Mouse (Mus musculus) CD8-positive naive resting alpha-beta T cell, adult 57 days (primary cell): ENCODE data around the gene Leng9. TPM values are rescaled to one million over a fixed set of nuclear protein-coding genes. Genes with fewer than 3 reads are reported as not detected.

Experiments used
- total RNA-seq: library from RNA; stranded (reverse); gene quantifications from one replicate; pipeline ENCODE4 v1.2.4, GENCODE M21; 2023

Leng9 gene
- total RNA-seq = 12.2 TPM

GRCm38 (mm10) chr7:4150059-4150541, at the start of gene Leng9:
Leng9 (minus strand) TSS chr7:4150374.

GRCm38 (mm10) chr7:4164090-4164910, 14.1 kb upstream of the Leng9 start, which contains the start of gene Cdc42ep5:
Cdc42ep5 (minus strand) TSS chr7:4164860.

GRCm38 (mm10) chr7:4136771-4137531, 13.2 kb downstream of the Leng9 start, which contains the start of gene Leng8:
Leng8 (plus strand) TSS chr7:4137039.

GRCm38 (mm10) chr7:4119344-4119902, 30.8 kb downstream of the Leng9 start, which contains the start of gene Ttyh1:
Ttyh1 (plus strand) TSS chr7:4119408.

Other genes with a start within 250 kb of the Leng9 start
- gene Lilra6, start 234.9 kb downstream of the Leng9 start, total RNA-seq = 0.43 TPM
- gene Lair1, start 87.2 kb downstream of the Leng9 start, total RNA-seq = 10.1 TPM
- 0.34 TPM for gene Ttyh1, start 31.0 kb downstream of the Leng9 start, total RNA-seq
- gene Leng8, start 13.3 kb downstream of the Leng9 start, total RNA-seq = 392 TPM
- gene Cdc42ep5, start 14.5 kb upstream of the Leng9 start, total RNA-seq = not detected
- 0.55 TPM for gene Lilra5, start 87.4 kb upstream of the Leng9 start, total RNA-seq
- 2.9 TPM for gene Ncr1, start 187.3 kb upstream of the Leng9 start, total RNA-seq
- not detected for gene Gp6, start 247.4 kb upstream of the Leng9 start, total RNA-seq